Comparison of ENCODE assay signal across 17 mouse cellular contexts in the genomic region with DNA sequence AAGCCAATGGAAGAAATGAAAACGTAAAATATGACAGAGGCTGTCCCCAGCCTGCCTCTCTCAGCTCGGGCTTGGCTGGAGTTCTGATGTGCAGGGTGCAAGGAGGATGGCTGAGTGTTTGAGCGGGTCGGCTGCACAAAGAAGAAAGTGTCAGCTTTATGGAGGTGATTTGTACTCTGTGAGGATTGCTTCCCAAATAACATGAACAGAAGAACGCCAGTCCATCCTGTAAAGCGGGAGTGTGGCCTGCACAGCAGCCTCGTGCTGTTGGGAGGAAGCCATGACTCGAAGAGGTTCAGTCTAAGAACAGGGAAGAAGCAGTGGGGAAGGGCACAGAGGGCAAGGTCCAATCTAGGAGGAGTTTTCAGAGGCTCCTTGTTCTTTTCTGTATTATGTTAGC. TPM values are rescaled to one million over a fixed set of nuclear protein-coding genes. Genes with fewer than 3 reads are reported as not detected.
A peak's percentile ranks its signal among the peaks of the same experiment; 100 is the strongest.
DNase-seq lines count a peak whose midpoint lies in the region; ATAC-seq lines count a peak whose summit lies in the region.
"Had no signal": no experiment of that assay in that cellular context is flagged by ENCODE, and none has a peak within 500 bp of the region (broad histone marks: within the 10 kb centered on the region; RNA-seq: fewer than 3 reads in every experiment).

No protein-coding gene starts in this region.

- peaks cover 11% of the 10 kb centered on the region for H3K4me1 ChIP-seq in intestine, embryonic 16.5 days (ENCODE audit: control insufficient read depth, insufficient read depth, low read length)
- H3K4me1 ChIP-seq in stomach, embryonic 14.5 days (ENCODE audit: control insufficient read depth, insufficient read depth, low read length) = peaks cover 3% of the 10 kb centered on the region
- H3K4me1 ChIP-seq: limb, embryonic 15.5 days had no signal

- peak; percentile 17 to 35 for DNase-seq in kidney, adult 8-10 months
- DNase-seq in kidney, postnatal 36 days = peak; percentile 52 to 64
- DNase-seq in layer of hippocampus, adult 8-10 months (ENCODE audit: low spot score in 2 of 2) = no peak
- DNase-seq: cerebellum, adult 8-10 months; forebrain, postnatal 0 days; gastrocnemius, postnatal 10 days; lung, adult 18-20 months; spleen, adult 18-20 months had no signal

- H3K27ac ChIP-seq in intestine, embryonic 16.5 days (ENCODE audit: low read length) = peak overlapping the region; percentile 17
- H3K27ac ChIP-seq in stomach, embryonic 14.5 days (ENCODE audit: low read length) = peak overlapping the region; percentile 85
- H3K27ac ChIP-seq: limb, embryonic 15.5 days had no signal

- no peak overlapping the region for H3K4me3 ChIP-seq in intestine, embryonic 16.5 days (ENCODE audit: low read length)
- H3K4me3 ChIP-seq in stomach, embryonic 14.5 days (ENCODE audit: low read depth, low read length) = no peak overlapping the region
- H3K4me3 ChIP-seq: limb, embryonic 15.5 days had no signal

- no peaks in the 10 kb centered on the region for H3K27me3 ChIP-seq in intestine, embryonic 16.5 days (replicated peaks; ENCODE audit: control insufficient read depth, insufficient read depth, low read length)
- H3K27me3 ChIP-seq in stomach, embryonic 14.5 days (ENCODE audit: control insufficient read depth, insufficient read depth, low read length) = no peaks in the 10 kb centered on the region
- H3K27me3 ChIP-seq: limb, embryonic 15.5 days had no signal

- H3K4me2 ChIP-seq in intestine, embryonic 16.5 days (ENCODE audit: low read depth, low read length) = peak overlapping the region; percentile 37
- no peak overlapping the region for H3K4me2 ChIP-seq in stomach, embryonic 14.5 days (replicated peaks; ENCODE audit: low read depth, low read length)
- H3K4me2 ChIP-seq: heart, embryonic 11.5 days; limb, embryonic 15.5 days had no signal

- no peaks in the 10 kb centered on the region for H3K9me3 ChIP-seq in intestine, embryonic 16.5 days (ENCODE audit: control insufficient read depth, low read length)
- H3K9me3 ChIP-seq in stomach, embryonic 14.5 days (ENCODE audit: control insufficient read depth, low read depth, low read length) = no peaks in the 10 kb centered on the region
- H3K9me3 ChIP-seq: limb, embryonic 15.5 days had no signal

- H3K9ac ChIP-seq in intestine, embryonic 16.5 days (ENCODE audit: low read depth, low read length) = no peak overlapping the region
- H3K9ac ChIP-seq in stomach, embryonic 14.5 days (replicated peaks; ENCODE audit: low read depth, low read length) = no peak overlapping the region
- H3K9ac ChIP-seq: forebrain, postnatal 0 days; limb, embryonic 15.5 days had no signal

- WGBS in intestine, embryonic 16.5 days = 18% methylated on average over 8 of the region's 8 CpGs
- WGBS in stomach, embryonic 14.5 days = 32% methylated on average over 8 of the region's 8 CpGs

- H3K36me3 ChIP-seq in intestine, embryonic 16.5 days (ENCODE audit: control insufficient read depth, insufficient read depth, low read length) = no peaks in the 10 kb centered on the region
- no peaks in the 10 kb centered on the region for H3K36me3 ChIP-seq in stomach, embryonic 14.5 days (ENCODE audit: control insufficient read depth, insufficient read depth, low read length)
- H3K36me3 ChIP-seq: limb, embryonic 15.5 days had no signal

- ATAC-seq in intestine, embryonic 16.5 days = peak; percentile 90
- peak; percentile 57; the same call in 1 of the 2 replicates for ATAC-seq in stomach, embryonic 14.5 days (ENCODE audit: insufficient number of reproducible peaks, insufficient read depth, low FRiP score, low read depth)
- ATAC-seq in CD4-positive, CD25-positive, alpha-beta regulatory T cell, adult 4 months = no peak
- ATAC-seq in granulocyte monocyte progenitor cell, adult 5-6 weeks (replicated peaks; ENCODE audit: poor library complexity, severe bottlenecking) = no peak
- ATAC-seq: forebrain, postnatal 0 days; hindbrain, embryonic 16.5 days had no signal

RNA-seq across cellular contexts. Expression of a gene that starts 48.7 kb away (rescaled TPM):
- 0.51 and 0.64 TPM in 2 replicates for polyA plus RNA-seq in intestine, embryonic 16.5 days (2015; fragmentation: Nextera tagmentation; extraction: Ambion mirVana)
- polyA plus RNA-seq in stomach, embryonic 14.5 days (2014; fragmentation: Nextera tagmentation; extraction: Ambion mirVana) = 1.8 and 3.1 TPM in 2 replicates
- 10 to 100 TPM in 2 of 4 experiments, 1 to 10 TPM in 2; 8.8 to 15.4 (median 9.7) TPM for total RNA-seq in layer of hippocampus, adult 8-10 months (2022)
- not detected for polyA plus RNA-seq in CD4-positive, CD25-positive, alpha-beta regulatory T cell, adult 4 months (2017; shearing (Covaris generic))
- total RNA-seq in granulocyte monocyte progenitor cell, adult 5-6 weeks (2014; fragmentation: Nextera tagmentation) = not detected in 2 replicates
- not detected in 2 replicates for total RNA-seq in granulocyte monocyte progenitor cell, adult 5-6 weeks (2017)
- total RNA-seq: megakaryocyte progenitor cell, adult 5-6 weeks; MEL had no signal

Comparison
In these comparisons a context has a peak if more than half of its experiments do, and no peak if none do; other contexts are left out.
1. ATAC-seq: peak in intestine, embryonic 16.5 days (single experiment) and stomach, embryonic 14.5 days (single experiment); none in CD4-positive, CD25-positive, alpha-beta regulatory T cell, adult 4 months (single experiment) and granulocyte monocyte progenitor cell, adult 5-6 weeks (single experiment).
2. DNase-seq: peak in kidney, adult 8-10 months (2 of 2) and kidney, postnatal 36 days (2 of 2); none in layer of hippocampus, adult 8-10 months (0 of 2).